Mouse (Mus musculus) brain, embryonic 14.5 days (tissue): ENCODE results near the gene F7.

Experiments used
- CTCF ChIP-seq: fragments of 200-500 bp; IDR thresholded peaks from 2 replicates; pipeline ENCODE4 v1.5.1; 2012; ENCODE audit warnings: inconsistent platforms, mild to moderate bottlenecking, moderate library complexity, borderline replicate concordance; ENCODE audit not compliant: insufficient read depth, insufficient read length; ENCODE audit errors: extremely low read depth
- POLR2A ChIP-seq: fragments of 200-500 bp; IDR thresholded peaks from 2 replicates; pipeline ENCODE4 v1.6.1; 2012; ENCODE audit warnings: mild to moderate bottlenecking, inconsistent platforms, borderline replicate concordance; ENCODE audit not compliant: poor library complexity, insufficient read depth, insufficient read length, severe bottlenecking; ENCODE audit errors: extremely low read depth

DNA sequence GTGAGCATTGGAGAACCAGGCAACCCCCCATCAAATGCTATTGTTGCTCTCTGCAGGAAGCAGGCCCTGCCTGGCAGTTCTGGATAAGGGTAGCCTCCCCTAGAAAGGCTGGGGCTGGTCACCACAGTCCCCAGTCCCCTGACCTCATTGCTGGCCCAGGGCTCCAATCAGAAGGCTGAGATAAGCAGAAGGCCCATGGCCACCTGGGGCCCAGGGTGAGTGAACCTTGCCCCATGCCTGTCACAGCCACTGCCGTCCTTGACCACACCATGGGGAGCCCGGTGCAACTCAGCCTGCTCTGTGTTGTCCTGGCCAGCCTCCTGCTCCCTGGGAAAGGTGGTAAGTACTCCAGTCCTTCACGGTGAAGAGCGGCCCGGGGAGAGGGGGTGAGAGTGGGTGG is 11.7 kb downstream of the F7 start:
- no peak for TF ChIP-seq CTCF
- TF ChIP-seq POLR2A = no peak
